Mouse (Mus musculus): Measurements from ENCODE around the gene Dapk3.

The Dapk3 gene

DNA sequence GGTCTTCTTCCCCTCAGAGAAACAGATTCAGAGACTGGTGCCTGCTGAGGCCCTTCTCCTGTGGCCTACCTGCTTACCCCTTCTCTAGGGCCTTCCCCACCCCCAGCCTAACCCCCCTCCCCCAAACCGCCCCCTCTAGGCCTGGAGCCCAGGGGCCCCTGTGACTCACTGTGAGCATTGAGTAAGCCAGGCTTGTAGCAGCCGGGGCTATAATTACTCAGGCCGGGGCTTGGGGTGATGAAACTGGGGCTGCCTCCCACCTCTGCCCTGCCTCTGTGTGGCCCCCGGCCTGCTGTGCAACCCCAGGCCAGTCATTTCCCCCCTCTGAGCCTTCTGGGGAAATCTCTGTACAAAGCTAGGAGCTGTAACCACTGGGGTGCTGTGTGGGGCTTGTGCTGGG is 36.5 kb upstream of the Dapk3 start:
- no peak for DNase-seq

DNA sequence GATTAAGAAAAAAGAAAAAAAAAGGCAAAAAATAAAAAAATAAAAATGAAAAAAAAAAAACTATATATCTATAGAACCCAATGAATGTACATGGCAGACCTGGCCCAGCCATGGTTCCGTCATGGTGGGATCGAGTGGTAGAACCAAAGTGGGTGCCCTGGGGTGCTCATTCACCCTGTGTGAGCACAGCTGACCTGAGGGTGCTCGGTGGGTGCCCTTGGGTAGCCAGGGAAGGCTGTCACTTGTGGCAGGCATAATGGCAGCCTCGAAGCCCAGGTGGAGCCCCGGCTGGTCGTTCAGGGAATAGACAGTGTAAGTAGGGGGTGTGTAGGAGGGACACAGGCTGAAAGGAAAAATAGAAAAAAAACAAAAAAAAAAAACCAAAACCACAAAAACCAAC is 31.5 kb upstream of the Dapk3 start:
- DNase-seq, result no peak

DNA sequence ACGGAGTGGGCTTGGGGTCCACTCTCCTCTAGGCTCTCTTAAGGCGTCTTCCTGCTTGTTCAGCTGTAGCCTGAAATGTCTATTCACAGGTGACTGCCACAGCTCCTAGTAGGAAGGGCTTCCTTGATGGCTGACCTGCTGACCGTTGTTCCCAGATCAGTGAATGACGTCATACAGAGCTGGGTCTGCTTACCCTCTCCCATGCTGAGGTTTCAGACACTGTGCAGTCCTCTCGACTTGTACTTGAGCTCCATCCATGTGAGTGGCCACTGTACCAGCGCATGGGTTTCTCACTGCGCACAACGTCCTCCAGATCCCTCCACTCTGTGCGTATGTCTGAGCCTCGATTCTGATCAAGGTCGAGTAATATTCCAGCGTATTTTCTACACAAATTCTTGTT is 30.2 kb upstream of the Dapk3 start:
- DNase-seq, result no peak

DNA sequence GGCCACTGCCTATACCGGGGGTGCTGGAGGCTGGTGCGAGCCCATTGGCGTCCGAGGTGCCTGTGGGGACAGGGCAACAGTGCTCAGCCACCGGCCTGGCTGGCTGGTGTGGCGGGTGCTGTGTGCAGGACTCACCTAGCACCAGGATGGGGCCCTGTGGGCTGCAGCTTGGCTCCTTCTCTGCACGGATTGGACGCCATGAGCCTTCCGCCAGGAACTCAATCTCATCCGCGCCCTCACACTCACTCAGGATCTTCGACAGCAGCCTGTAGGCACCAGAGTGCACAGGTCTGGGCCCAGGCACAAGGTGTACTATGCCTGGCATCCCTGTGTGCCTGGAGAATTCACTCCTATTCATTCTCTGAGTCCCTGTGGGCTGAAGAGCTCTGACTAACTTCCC is 28.5 kb upstream of the Dapk3 start:
- DNase-seq, result no peak

DNA sequence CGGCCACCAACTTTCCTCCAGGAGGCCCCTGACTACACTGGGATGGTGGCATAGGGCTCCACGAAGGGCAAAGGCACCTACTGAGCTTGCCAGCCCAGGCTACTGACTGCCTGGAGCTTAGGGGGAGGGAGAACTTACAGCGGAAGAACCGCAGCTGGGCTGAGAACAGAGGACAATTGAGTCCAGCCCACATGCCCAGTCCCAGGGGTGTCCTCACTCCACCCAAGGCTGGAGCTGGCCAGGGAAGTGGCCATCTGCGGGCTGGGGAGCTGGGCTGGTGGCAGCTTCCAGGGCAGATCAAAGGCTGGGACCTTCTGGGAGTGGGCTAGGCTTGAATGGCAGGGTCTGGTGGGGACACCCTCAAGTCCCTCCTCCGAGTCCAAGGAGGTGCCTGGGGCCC is 28.1 kb upstream of the Dapk3 start:
- DNase-seq, result no peak

DNA sequence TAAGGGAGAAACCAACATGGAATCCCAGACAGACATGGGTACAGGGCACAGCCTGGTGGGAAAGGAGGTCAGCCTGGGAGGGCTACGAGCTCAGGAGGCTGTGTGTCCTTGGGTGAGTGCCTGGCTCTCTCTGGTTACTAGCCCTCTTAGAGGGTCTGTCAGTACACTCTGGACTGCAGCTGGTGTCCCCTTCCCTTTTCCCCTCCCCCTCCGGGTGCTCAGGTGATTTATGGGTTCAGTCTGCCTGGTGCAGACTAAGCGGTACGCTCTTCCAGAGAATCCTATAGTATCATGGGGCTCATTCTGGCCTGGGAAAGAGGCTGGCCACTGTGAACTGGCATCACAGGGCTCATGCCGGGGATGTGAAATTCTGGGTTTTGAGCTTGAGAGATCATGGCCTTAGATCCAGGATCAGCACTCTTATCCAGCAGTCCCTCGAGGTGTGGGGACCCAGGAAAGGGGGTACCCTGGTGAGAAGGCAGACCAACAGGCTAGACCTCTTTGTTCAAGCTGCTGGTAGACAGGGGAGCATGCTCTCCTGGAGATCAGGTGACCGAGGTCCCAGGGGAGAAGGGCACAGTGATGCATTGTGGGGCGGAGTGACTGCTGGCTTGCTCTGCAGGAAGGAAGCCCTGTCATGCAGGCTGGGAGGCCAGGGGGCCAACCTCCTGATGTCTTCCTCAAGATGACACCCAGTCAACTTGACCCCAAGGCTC is 21.0 kb upstream of the Dapk3 start:
- DNase-seq, result peak in 1 of 2 experiments; percentile 17

DNA sequence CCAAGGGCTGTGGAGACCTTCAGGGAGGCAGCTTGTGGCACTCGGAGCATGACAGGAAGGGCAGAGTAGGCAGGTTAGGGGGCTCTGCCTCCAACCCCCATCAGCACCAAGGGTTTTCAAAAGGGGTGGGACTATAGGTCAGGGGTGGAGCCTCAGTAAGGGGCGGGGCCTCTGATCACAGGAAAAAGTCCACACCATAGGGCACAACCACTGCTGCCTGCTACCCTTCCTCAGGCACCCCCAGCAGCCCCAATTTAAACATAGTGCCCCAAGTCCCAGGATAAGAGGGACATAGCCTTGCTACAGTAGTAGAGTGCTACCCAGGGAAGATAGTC is 20.5 kb upstream of the Dapk3 start:
- peak in 1 of 2 experiments; percentile 22 for DNase-seq

DNA sequence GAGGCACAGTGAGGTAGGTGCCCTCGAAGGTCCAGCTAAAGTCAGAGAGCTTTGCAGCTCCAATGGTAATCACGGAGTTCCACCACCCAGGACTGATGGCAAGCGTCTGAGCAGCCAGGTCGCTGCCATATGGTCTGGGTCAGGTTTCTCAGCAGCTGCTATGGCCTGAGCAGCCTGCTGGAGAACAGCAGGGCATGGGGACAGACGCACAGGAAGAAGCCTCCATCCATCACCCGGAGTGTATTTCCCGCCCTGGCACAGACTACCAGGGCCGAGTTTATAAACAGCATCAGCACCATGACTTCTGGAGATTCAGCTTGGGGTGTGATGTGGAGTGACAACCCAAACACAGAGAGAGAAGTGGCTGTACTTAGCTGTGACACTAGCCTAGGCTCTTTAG is 17.7 kb upstream of the Dapk3 start:
- DNase-seq, result peak; percentile 51 to 58

DNA sequence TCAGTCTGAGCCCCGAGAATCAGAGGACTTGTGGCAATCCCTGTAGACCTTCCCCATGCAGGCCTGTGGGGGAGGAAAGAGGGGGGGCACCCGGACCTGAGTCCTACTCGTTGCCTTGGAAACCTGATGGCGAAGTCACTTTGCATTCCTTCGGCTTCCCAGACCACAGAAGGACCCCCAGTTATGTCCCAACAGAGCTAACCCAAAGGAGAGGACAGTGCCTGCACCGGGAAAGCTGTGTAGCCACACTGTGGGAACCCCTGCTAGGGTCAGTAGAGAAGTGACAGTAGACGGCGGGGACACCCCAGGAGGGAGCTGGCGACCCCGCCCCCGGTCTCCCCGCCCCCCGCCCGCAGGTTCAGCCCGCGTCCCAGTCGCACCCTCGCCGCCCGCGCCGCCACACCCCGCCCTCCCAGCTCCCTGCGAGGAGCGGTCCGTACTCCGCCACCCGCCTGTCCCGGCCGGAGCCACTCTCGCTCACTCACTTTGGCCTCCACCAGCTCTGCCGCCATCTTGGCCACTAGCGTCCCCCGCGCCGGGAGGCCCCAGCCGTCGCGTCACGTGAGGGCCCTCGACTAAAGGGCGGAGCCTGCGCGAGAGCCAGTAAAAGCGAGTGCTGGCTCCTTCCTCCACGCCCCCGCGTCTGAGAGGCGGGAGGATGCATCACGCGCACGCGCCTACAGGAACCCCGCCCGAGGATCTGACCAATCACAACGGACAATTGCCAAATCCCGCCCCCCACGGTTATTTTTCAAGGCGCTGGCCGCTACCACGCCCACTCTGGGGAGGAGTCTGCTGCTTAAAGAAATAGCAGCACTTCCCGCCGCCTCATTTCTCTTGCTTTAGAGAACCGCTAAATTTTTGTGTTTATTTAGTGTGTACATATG is 15.4 kb upstream of the Dapk3 start, which contains the start of gene Pias4:
Pias4 (minus strand) TSS at position 724 of the 887 bp plus-strand sequence.
- peak; percentile 100 for DNase-seq

DNA sequence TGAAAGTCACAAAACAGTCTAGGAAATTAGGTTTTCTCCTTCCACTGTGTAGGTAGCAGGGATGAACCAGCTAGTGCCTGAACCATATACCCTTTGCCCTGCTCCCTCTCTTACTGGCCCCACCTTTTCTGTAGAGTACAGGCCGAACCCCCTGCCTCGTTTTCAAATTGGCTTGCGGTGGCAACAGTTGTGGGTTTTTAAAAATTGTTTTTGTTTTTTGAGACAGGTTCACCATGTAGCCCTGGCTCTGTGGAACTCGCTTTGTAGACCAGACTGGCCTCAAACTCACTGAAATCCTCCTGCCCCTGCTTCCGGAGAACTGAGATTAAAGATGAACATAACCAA is 14.7 kb upstream of the Dapk3 start:
- no peak for DNase-seq

DNA sequence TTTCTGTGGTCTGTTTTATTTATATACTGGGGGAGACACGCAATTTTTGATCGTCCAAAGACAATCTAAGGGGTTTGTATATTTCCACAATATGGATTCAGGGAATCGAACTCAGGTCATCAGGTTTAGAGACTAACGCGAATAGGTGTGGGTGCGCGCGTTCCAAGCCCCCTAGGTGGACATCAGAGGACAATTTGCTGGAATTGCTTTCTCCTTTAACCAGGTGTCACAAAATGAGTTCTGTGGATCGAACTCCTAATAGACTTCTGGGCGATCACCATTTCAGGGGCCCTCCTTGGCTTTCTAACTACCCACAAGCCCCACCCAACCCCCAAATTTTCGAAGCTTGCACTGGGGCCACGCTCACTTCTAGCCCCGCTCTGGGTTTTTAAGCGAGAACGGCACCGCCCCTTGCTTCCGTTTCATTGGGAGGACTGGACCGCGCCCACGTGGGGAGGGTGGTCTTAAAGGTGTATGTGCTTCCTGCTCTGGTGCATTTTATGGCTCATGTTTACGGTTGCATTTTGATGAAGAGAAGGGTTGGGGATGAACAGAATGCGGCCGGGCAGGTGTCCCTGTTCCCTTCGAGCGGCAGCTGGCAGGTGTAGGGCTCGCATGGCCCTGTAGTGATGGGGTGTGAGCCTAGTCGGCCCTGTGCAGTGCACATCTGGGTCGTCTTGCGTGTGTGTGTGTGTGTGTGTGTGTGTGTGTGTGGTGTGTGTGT is 14.1 kb upstream of the Dapk3 start:
- DNase-seq, result peak; percentile 84 to 89

DNA sequence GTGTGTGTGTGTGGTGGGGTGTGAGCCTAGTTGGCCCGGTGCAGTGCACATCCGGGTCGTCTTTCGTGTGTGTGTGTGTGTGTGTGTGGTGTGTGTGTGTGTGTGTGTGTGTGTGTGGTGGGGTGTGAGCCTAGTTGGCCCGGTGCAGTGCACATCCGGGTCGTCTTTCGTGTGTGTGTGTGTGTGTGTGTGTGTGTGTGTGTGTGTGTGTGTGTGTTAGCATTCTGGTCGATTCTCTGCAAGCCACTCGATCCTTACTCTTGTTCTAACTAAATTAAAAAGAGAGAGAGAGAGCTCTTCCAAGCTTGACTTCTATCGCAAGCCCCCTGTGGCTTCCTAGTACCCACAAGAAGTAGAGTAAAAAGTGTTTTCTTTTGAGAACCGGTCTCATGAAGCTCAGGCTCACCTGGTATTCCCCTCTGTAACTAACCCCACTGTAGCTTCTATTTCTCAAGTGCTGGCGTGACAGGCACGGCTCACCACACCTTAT is 13.3 kb upstream of the Dapk3 start:
- peak in 1 of 2 experiments; percentile 70 for DNase-seq

DNA sequence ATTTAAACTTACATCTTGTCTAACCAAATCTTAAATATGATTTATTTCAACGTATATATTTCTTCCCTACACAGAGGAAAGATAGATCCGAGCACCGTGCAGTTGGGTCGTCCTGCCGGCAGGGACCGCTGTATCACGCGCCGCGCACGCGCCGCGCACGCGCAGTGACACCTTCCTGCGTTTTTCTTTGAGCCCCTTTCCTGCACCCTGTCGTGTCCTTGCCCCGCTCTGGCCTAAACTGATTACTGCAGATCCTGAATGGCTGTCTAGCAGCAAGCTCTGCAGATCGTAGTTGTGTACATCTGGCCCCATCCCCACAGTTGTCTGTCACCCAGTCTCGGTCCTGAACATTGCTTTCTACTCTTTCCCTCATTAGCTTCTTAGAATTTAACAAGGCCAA is 9.7 kb upstream of the Dapk3 start:
- peak; percentile 89 to 90 for DNase-seq

DNA sequence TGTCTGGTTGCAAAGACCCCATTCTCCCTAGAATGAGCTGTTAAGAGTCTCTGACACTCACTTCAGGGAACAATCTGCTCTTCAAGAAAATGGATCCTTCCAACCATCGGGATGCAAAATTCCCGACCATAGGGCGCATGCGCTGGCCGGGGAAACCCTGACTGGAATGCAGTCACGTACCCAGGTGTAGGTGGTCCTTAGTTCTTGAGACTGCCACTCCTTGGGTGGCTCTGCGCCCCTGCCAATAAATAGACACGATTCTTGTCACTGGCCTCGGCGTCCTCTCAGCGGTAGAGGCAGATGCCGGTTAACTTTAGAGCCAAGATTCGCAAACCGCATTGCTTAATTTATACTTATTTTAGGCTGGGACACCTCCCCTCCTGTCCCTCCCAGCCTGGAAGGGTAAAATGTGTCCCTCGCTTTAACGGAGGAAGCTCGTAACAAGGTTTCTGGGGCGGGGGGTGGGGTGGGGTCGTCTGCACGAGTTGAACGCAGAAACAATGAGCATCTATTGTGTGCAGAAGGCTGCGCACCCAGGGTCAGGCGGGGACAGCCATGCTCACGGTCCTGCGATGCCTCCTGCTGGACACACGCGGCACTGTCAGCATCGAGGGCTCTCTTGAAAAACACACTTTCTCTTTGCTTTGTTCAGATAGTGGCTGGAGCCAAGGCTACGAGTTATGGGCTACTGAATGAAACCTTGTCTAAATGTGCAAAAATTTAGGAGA is 8.0 kb upstream of the Dapk3 start:
- peak; percentile 96 to 97 for DNase-seq

DNA sequence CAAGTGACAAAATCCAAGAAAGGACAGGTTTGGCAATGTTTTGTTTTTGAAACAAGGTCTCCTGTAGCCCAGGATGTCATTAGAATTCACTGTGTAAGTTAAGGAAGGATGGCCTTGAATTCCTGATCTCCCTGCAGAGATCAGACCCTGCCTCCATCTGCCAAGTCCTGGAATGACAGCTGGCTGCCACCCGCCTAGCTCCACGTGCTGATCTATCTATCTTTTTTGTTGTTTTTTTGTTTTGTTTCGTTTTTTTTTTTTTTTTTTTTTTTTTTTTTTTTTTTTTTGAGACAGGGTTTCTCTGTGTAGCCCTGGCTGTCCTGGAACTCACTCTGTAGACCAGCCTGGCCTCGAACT is 7.5 kb upstream of the Dapk3 start:
- DNase-seq, result peak in 1 of 2 experiments; percentile 66

DNA sequence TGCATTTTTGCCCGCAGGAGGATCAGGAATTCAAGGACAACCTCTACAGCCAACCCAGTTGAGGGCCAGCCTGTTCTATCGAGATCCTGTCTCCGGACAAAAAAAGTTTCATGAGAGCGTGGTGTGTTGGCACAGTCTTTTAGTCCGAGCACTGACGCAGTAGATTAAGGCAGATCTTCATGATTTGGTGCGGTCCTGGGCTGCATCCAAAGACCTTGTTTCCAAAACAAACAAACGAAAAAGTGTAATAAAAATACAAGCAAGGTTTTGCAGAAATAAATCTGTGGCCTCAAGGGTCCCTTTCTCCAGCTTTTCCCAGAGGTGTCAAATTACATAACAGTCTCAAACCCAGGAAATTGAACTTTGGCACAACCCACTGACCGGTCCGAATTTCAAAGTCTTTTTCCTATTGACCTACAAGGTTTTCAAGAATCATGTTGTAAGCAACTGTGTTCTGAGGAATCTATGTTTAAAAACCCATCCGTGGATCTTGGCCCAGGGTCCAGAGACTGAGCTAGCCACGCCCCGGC is 6.8 kb upstream of the Dapk3 start:
- no peak for DNase-seq

DNA sequence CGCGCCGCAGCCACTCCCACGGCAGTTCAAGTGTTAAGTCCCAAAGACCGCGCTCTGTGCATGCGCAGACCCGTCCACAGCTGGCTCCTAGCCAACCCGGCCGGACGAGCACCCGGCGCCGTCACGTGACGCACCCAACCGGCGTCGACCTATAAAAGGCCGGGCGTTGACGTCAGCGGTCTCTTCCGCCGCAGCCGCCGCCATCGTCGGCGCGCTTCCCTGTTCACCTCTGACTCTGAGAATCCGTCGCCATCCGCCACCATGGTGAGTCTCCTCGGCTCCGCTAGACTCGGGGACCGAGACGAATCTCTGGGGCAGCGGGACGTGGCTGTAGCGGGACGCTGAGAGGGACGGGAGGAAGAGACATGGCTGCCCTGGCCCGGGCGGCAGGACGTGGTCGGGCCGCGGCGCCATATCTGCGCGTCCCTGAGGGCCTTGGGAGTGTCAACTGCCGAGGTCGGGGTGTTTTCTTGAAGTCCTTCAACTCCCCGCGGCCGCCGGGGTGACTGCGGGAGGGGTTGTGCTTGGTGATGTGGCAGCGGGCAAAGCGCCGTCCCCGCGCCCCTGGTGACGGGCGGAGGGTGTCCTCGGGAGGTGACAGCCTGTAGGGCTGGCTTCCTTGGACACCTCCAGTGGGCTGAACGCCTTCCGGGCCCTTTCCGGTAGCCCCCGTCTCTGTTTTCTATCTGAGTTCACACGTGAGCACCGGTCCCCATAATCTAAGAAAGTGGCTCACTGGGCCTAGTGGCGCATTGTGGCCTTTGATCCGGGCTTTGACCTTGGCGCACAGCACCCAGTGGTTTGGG is 6.1 kb upstream of the Dapk3 start, which contains the start of gene Eef2:
Eef2 (plus strand) TSS at position 166 of the 806 bp plus-strand sequence.
- peak; percentile 100 for DNase-seq

DNA sequence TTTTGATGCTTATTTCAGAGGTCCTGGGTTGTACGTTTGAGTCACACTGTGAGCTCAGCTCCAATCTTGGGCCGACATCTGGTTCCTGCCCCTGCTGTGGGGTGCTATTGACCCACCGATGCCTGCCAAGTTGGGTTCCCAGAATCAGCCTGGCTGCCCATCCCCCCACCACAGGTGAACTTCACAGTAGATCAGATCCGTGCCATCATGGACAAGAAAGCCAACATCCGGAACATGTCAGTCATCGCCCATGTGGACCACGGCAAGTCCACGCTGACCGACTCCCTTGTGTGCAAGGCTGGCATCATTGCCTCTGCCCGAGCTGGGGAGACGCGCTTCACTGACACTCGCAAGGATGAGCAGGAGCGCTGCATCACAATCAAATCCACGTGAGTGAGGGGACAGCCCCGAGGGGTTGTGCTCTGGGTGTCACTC is 5.3 kb upstream of the Dapk3 start:
- DNase-seq, result peak; percentile 62 to 76

DNA sequence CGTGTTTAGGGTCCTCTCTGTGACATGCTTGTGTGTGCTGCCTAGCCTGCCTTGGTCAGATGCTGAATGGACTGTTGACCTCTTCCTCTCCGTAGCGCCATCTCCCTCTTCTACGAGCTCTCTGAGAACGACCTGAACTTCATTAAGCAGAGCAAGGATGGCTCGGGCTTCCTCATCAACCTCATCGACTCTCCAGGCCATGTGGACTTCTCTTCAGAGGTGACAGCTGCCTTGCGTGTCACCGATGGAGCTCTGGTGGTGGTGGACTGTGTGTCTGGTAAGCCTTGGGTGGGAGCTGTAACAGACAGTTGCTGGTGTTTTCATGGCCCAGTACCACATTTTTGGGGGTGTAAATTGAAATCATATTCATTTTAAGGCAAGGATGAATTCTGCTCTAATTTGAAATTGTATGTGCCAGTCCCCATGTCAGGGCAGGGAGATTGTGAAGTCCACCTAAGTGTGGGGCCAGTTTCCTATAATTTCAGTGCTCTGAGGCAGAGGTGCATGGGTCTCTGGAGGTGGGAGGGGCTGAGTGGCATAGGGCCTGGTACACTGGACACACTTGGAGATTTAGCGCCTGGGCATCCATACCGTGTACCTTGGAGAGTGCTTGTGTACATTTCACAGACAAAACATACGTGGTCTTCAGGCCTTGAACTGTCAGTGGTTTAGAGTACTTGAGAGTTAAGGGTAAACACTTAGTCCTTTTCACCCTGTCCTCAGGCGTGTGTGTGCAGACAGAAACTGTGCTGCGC is 4.7 kb upstream of the Dapk3 start:
- DNase-seq, result no peak

DNA sequence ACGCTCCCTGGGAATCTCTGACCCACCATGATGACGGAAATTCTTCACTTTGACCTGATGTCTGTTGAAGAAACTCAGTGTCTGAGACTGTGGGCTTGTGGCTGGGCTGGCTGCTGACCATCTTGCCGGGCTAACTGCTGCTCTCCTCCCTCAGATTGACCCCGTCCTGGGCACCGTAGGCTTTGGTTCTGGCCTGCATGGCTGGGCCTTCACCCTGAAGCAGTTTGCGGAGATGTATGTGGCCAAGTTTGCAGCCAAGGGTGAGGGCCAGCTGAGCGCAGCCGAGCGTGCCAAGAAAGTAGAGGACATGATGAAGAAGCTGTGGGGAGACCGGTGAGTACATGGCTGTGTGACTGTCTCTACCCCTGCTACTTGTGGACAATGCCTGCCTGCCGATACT is 3.9 kb upstream of the Dapk3 start:
- DNase-seq, result no peak
